Mouse (Mus musculus): ENCODE data around the gene Capn5. TPM values are rescaled to one million over a fixed set of nuclear protein-coding genes. Genes with fewer than 3 reads are reported as not detected.

The Capn5 gene
- total RNA-seq, 2 experiments from 2014 or later, result 2.7 to 3.9 TPM

- DNase-seq, result peak; percentile 87 to 93
- intact Hi-C loops (cut with DNase I), result loop anchor here (1.0 kb wide), 2 partner anchors 15 to 49 kb away; no protein-coding TSS in a partner anchor
Measured at GRCm38 (mm10) chr7:98071620-98072019, 106.5 kb downstream of the Capn5 start.

Other genes starting within 250 kb of the Capn5 start
- 1 to 10 TPM; 5.4 to 6.3 TPM for gene Myo7a, start 58.8 kb downstream of the Capn5 start, total RNA-seq (2021)
- gene Omp, start 32.8 kb downstream of the Capn5 start, total RNA-seq (2021), result under 1 TPM; 0.22 TPM
- gene B3gnt6, start 21.2 kb upstream of the Capn5 start, total RNA-seq (2021), result not detected
- 10 to 100 TPM in 1 of 2 experiments, 1 to 10 TPM in 1; 9.9 to 11.3 TPM for gene Acer3, start 142.9 kb upstream of the Capn5 start, total RNA-seq (2021)
- 1 to 10 TPM; 4.0 to 4.4 TPM for gene Tsku, start 183.1 kb upstream of the Capn5 start, total RNA-seq (2021)

Measured in heart, postnatal 14 days (tissue).